Mouse (Mus musculus): ENCODE data around the gene Sap30bp.

The Sap30bp gene

DNA sequence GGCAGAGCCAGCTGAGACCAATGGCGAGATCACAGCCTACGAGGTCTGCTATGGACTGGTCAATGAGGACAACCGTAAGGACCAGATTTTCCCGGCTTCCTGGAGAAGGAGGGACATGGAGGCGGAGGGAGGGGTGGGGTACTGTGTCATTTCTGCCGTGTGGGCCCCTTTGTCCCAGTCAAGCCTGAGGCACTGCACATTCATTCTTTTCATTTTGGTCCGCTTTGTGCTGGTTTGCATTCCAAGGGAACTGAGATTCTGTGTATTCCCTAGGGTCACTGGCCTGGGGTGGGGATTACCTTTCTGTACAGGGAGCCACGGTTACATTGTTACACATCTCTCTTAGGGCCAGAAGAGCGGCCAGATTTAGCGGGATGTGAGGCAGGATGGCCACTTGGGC is 67.5 kb downstream of the Sap30bp start:
- no peak for DNase-seq (ENCODE audit: low spot score)

DNA sequence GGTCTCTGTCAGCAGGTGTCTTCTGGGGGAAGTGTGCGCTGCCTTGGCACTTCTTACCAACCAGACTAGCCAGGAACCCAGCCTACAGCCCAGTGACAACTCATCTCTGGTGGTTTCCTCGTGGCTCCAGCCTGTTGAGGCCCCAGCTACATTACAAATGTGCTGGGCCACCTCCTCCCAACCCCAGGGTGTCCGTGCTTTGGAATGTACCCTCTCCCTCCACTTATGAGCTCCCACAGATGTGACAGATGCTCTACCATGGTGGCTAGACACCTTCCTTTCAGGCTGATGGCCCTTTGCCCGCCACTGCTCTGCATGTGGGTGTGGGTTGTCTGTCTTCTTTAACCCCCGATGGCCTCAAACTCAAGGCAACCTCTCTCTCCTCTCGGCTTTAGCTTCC is 68.6 kb downstream of the Sap30bp start:
- DNase-seq (ENCODE audit: low spot score) = no peak

DNA sequence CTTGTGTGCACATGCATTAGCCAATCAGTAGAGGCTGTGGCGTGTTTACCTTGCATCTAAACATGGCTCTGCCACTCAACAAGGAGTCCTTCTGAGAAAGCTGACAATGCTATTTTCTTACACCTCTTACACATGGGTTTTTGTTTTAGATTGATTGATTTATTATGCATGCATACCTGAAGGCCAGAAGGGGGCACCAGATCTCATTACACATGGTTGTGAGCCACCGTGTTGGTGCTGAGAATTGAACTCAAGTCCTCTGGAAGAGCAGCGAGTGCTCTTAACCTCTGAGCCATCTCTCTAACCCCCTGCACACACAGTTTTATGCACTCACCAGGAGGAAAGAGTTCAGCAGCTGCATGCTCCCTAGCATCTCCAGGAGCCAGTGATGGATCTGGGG is 69.8 kb downstream of the Sap30bp start:
- no peak for DNase-seq (ENCODE audit: low spot score)

DNA sequence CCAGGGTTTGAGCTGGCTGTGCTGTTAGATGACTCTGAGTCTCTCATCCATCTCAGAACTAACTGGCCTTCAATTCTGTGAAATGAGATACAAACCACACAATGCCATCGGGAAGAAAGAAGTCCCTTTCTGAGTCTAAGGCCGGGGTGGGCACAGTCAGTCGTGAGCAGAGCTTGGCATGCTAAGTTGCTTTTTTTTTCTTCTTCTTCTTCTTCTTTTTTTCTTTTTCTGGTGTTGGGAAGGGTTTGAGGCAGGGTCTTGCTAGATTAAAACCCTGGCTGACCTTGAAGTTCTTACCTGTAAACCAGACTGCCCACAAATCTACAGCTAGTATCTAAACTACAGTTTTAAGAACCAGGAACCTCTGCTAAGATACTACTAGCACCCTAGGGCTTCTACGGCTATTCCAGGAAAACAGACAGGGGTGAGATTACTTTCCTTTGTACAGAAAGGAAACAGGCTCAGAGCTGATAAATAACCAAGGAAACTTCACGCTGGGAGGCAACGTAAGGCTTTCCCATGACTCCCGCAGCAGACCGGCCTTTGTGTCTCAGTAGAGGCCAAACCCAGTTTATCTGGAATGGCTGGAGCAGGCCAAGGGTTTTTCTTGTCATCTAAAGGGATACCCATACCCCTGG is 71.2 kb downstream of the Sap30bp start:
- no peak for DNase-seq (ENCODE audit: low spot score)

DNA sequence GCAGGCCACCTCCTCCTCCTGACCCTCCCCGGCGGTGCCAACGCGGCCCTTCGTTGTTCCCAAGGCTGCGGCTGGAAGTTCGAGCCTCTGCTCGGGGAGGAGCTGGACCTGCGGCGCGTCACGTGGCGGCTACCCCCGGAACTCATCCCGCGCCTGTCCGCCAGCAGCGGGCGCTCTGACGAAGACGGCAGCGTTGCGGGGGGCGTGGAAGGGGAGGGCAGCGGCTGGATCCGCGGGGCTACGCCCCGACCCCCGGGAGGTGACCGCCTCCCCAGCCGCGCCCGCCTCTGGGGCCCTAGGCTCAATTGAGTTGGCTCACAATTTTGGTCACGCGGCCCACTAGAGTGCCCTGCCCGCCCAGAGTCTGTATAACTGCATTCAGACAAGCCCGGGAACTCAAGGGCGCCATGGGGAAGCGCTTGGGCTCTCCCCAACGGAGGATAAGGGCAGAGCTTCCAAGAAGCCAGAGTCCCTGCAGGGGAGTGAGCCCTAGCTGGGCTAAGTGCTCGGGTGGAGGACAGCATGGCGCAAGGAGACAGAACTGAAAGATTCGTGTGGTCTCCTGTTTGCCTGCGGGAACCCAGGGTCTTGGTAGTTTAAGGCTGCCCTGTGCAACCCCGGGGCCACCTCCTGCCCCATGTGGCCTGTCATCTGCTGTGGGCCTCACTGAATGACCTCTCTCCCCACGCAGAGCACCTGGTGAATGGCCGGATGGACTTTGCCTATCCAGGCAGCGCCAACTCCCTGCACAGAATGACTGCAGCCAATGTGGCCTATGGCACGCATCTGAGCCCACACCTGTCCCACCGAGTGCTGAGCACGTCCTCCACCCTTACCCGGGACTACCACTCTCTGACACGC is 72.0 kb downstream of the Sap30bp start:
- DNase-seq (ENCODE audit: low spot score) = peak; percentile 79

DNA sequence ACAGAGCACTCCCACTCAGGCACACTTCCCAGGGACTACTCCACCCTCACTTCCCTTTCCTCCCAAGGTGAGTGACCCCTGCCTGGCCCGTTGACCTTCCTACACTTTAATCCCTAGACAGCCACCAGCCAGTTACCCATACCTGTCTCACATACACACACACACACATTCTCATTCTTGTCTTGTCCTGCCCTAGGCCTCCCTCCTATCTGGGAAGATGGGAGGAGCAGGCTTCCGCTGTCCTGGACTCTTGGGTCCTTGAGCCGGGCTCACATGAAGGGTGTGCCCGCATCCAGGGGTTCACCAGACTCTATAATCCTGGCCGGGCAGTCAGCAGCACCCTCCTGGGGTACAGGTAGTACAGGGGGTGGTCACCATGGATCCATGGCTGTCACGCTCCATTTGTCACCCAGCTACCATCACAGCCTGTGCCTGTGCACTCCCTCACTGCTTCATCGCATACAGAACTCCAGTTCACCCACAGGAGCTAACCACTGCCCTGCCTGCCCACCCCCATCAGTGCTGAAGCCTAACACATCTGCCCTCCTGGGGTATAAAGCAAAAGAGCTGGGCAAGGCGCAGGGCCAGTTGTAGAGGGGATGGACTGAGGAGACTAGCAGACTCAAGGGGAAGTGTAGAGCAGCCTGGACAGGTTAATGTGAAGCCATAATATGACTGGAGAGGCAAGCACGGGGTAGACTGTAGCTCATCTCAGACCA is 72.8 kb downstream of the Sap30bp start:
- no peak for DNase-seq (ENCODE audit: low spot score)

DNA sequence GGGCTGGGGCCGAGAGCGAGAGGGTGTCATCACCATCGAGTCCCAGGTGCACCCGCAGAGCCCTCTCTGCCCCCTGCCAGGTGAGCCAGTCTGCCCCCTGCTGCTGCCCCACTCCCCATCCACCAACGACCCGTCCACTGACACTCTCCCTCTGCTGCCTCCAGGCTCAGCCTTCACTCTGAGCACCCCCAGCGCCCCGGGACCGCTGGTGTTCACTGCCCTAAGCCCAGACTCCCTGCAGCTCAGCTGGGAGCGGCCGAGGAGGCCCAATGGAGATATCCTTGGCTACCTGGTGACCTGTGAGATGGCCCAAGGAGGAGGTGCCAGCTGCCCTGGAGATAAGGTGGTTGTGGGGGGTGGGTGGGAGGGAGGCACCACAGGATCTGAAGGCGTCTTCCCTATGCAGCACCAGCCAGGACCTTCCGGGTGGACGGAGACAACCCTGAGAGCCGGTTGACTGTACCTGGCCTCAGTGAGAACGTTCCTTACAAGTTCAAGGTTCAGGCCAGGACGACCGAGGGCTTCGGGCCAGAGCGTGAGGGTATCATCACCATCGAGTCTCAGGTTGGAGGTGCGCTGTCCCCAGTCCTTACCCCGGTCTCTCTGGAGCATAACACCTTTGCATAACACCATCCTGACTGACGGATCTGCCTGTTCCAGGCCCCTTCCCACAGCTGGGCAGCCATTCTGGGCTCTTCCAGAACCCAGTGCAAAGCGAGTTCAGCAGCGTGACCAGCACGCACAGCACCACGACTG is 74.2 kb downstream of the Sap30bp start:
- DNase-seq (ENCODE audit: low spot score) = no peak

DNA sequence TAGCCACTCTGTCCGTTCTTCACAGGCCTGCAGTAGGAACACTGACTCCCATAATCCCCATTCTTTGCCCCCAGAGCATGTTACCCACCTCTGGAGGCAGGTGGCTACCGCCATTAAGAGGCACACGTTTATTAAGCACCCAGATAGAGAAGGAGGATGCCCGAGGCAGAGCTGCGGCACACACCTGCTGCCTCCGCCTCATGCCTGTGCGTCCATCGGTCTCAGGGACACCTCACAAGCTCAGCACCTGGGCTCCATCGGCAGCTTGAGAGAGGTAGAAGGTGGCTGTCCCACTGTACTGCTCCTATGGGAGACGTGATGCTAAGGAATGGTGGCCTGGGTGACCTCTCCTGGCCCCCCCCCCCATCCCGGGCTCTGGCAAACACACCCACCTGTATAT is 75.3 kb downstream of the Sap30bp start:
- DNase-seq (ENCODE audit: low spot score) = no peak

DNA sequence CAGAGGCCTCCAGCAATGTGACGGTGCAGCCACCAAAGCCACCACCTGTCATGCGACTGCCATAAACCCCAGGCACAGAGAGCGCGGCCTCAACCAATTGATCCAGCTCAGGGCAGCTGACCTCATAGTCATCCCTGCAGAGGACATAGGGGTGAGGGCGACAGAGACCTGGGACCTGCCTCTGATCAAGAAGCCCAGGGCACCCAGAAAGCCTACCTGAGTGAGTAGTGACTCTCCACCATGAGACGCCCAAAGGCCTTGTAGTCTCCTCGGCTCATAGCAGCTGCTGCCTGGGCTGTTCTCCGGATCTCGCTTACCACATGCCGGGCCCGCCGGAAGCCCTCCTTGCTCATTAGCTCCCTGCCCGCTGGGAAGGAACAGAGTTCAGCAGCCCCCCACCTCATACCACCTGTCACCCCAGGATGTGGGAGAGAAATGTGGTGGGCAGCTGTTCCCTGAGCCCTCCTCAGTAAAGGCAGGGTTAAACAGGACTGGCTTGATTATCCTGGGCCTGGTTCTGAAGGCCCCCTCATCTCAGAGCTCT is 75.8 kb downstream of the Sap30bp start:
- DNase-seq (ENCODE audit: low spot score) = no peak

DNA sequence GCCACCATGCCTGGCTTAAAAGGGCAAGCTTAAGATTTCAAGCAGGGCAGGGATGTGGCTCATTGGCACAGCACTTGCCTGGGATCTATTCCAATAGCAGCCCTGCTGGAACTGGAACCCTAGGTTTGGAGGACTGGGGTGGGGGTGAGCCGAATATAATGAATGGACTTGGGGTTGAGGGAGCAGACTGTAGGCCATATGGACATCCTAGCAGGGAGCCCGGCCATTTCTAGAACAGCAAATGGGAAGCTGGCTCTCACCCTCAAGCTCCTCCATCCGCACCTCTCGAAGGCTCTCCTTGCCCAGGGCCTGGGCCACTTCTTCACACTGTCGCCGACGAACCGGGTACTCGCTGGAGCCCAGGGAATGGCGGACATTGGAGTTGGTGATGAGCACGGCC is 76.6 kb downstream of the Sap30bp start:
- DNase-seq (ENCODE audit: low spot score) = no peak

DNA sequence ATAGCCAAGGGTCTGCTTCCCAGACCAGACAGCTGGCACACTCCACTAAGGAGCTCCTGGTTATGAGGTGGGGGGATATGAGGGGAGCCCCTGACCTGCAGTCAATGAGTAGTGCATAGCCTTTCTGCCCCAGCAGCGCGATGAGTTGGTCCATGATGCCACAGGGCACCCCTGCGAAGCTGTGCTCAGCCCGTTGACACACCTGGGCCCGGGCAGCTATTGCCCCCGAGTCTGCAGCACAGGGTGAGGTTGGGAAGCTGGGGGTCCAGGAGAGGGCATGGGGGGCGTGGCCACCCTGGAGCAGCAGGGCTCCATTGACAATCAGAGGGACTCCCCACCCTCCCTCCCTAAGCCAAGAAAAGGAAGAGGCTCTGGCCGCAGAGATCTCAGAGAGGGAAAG is 77.1 kb downstream of the Sap30bp start:
- no peak for DNase-seq (ENCODE audit: low spot score)

DNA sequence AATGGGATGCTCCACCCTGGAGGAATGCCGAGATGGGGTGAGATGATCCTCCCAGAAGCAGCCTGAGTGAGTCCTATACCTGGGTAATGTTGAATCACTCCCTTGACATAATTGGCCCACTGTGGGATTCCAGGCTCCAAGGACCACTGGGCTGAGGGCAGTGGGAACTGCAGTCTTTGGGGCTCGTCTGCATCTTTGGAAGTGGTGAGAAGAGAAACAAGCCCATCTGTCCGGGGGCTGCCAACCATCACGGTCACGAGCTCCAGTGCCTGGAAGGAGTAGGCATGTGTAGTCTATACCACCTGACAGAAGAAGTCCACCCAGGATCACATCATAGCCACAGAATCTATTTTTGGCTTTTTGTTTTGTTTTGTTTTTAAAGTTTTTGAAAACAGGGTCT is 77.9 kb downstream of the Sap30bp start:
- no peak for DNase-seq (ENCODE audit: low spot score)

DNA sequence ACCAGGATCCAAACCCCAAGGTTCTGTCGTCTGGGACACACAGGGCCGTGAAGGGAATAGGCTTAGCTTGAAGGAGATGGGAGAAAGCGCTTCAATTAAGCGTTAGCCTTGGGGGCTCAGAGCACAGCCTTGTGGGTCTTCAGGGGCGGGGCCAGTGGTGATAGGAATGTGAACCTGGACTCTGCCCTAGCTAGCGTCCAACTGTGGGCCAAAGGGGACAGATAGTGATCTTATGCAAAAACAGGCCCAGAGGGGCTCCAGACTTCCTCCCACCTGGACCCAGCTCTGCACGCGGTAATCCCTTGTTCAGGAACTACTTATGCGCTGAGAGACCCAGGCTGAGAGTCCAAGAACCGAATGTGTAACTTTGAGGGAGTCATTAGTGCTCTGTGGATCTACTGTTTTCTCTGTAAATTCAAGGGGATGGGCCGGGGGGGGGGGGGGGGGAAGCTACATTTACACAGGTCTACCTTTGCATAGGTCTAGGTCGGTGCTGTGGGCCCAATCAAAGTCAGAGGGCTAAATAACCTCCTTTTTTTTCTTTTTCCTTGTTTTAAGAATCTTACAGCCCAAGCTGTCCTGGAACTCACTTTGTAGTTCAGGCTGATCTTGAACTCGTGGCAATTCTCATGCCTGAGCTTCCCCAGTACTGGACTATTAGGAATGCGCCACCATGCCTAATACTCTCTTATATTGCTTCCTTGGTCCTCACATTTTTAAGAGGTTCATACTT is 78.6 kb downstream of the Sap30bp start:
- no peak for DNase-seq (ENCODE audit: low spot score)

DNA sequence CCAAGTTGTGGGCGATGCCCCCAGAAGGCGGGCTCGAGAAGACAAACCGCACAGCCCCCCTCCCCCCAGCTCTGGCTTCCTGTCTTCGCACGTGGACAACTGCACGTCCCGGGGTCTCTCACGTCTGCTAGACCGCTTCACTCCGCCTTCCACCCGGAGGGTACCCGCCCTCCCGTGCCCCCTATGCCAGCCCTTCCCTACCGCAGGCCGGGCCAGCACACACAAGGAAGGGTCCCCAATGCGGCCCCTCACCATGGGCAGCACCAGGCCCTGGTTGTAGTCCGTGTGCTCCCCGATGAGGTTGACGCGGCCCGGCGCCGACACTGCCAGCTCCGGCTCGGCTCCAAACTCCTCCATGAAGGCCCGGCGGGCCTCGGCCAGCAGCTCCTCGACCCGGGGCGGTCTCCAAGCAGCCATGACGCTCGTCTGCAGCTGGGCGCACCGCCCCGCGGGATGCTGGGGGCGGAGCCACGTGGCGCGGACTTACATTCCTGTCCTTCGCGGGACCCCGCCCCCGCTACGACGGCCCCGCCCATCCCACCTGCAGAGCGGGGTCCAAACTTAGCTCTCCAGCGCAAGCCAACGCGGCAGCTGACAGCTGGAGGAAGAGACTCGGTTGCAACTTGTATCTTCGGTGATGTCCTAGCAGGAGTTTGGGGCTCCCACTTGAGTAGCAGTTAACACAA is 79.3 kb downstream of the Sap30bp start, which contains the start of gene Galk1:
Gene Galk1, minus strand, starts transcription at position 458 of the 686 bp plus-strand sequence.
- DNase-seq (ENCODE audit: low spot score) = peak; percentile 92

DNA sequence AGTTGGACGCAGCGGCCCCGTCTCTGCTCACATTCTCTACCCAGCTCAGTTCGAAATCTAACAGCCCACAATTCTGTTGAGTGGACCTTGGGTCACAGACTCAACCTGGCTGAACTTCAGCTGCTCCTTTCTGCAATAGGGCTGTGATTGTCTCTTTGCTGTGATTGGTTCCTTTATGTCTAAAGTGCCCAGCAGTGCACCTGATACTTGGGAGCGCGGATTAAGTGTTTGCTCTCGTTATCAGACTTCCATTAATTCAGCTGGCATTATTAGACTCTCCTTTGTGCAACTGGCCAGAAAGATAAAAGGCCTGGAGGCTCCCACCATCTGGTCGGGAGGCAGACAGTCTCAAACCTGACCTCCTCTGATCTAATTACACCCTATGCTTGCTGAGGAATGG is 81.7 kb downstream of the Sap30bp start:
- DNase-seq (ENCODE audit: low spot score) = no peak

All from urinary bladder, postnatal 14 days (tissue).